Mouse (Mus musculus) lung, postnatal 10 days (tissue): Measurements from ENCODE around the gene Pf4.
"Not testable (repeated sequence)": the region's sequence is repeated elsewhere in the genome, so short reads cannot be mapped to it uniquely, and the experiment has no call there.

Experiments used
- DNase-seq: peaks from one replicate; pipeline ENCODE4 v3.0.0; 2021

Pf4 gene

DNA sequence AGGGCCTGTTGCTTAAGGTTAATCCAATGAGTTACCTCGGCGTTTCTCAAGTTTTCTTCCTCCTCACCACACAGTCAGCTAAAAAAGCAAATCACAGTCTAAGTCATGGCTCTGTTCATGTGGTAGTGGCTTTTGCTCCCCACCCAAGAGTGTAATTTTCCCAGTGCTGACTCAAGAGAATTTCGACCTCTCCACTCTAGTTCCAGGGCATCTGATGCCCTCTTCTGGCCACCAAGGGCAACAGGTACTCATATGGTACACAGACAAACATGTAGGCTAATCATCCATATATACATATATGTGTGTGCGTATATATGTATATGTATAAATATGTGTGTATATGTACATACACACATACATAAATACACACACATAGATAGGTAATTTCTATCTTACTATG, 15.9 kb downstream of the Pf4 start:
- DNase-seq = no peak

GRCm38 (mm10) chr5:90789306-90790073, 17.3 kb downstream of the Pf4 start:
- no peak for DNase-seq

- peak; percentile 60 for DNase-seq
Measured at GRCm38 (mm10) chr5:90790074-90790502, 17.9 kb downstream of the Pf4 start.

GRCm38 (mm10) chr5:90794195-90794625, 22.0 kb downstream of the Pf4 start, which contains the start of gene Cxcl15:
Gene Cxcl15, plus strand, starts transcription at chr5:90794534.
- DNase-seq = peak; percentile 49

DNA sequence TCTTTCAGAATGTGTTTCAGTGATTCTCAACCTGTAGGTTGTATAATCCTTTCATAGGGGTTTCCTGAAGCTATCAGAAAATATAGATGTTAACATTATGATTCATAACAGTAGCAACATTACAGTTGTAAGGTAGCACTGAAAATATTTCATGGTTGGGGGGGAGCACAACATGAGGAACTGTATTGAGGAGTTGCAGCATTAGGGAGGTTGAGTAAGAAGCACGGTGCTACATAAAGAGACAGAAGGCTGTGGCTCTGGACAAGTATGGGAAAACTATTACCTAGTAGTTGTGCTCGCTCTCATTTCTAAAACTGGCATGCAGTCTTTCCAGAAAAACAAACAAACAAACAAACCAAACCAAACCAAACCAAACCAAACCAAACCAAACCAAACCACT, 23.2 kb downstream of the Pf4 start:
- not testable (repeated sequence) for DNase-seq

- no peak for DNase-seq
Measured at GRCm38 (mm10) chr5:90804574-90804973, 32.3 kb downstream of the Pf4 start.

- no peak for DNase-seq
Measured at GRCm38 (mm10) chr5:90806050-90806449, 33.8 kb downstream of the Pf4 start.

DNA sequence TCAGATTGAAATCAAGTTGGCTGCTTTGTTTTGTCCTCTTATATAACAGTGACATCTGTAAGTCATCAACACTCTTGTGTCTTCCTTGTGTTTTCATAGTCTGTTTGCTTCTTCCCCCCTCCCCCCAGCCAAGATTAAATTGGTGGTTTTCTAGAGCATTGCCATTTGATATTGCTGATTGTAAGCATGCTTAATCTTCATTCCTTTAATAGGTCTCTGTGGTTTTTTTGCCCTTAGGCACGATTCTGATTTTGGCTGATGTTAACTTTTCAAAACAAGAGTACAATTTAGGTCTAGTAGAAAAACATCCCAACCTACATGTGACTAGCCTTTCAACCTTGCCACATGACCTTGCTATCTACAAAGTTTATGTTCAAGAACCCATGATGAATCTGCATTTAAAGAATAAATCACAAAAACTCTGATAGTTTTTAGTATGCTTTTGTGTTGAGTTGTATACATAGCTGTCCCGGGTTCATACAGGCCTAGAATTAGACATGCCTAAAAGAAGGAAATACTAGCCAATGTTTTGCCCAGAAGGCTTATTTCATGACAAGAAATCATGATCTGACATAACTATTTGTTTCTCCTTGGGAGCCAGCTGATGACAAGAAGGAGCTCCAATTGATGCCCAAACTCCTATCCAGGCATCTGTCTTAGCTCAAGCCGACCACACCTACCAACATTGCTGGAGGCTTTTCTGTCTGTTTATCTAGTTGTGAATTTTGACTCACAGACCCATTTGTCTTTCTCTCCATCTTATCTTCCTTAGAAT, 35.1 kb downstream of the Pf4 start:
- DNase-seq = no peak

GRCm38 (mm10) chr5:90819756-90820155, 47.5 kb downstream of the Pf4 start:
- DNase-seq = peak; percentile 31
